Mouse (Mus musculus): Measurements from ENCODE around the gene Sun2.

The Sun2 gene

DNA sequence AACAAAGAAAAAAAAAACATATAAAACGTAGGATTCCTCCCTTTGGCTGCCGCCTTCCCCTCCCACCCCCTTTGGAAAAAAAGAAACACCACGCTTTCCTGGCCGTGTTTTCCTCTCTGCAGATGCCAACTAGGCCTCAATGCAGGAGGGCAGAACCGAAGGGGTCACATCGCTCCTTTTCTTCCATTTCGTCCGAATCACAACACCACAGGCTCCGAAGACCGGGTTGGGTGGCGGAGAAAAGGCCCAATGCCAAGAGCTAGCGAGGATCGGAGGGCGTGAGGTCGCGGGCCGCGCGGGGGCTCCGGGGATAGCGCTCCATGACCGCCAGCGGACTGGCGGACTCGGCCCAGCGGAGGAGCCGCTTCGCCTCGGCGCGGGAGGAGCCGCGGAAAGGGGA, 55.2 kb downstream of the Sun2 start:
- DNase-seq (ENCODE audit: low spot score in 2 of 2), result peak in 1 of 2 experiments; percentile 24

DNA sequence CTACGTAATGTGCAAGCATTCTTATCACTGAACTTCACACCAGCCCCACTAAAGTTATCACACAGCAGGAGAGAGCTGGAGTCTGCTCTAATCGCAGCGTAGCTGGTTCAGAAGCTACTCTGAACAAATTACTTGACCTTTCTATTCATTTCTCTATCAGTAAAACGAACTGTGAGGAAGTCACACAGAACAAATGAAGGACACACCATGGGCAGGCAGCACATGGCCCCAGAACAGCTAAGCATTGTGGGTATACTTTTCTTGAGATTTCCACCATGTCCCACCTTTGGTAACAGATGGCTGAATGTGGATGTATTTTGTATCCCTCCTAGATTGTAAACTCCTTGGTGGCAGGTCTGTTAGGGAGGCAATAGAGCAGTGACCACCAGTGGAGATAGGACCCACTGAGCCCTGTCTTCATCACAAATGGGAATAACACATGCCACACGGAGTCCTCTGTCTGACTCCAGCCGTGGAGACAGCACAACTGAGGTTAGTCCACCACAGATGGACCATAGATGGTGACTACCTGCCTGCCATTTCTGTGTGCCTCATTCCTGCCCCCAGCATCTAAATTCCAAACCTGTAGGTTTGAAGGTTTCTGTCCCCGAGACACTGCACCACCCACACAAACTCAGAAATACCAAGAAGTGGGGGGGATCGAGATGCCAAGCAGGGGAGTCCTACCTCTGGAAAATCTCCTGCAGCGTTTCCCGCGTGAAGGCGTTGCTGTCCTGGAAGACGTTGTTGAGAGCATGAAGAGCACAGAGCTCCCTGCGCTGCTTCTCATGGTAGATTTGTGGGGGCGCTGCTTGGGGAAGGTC, 56.1 kb downstream of the Sun2 start:
- DNase-seq (ENCODE audit: low spot score in 2 of 2), result no peak

DNA sequence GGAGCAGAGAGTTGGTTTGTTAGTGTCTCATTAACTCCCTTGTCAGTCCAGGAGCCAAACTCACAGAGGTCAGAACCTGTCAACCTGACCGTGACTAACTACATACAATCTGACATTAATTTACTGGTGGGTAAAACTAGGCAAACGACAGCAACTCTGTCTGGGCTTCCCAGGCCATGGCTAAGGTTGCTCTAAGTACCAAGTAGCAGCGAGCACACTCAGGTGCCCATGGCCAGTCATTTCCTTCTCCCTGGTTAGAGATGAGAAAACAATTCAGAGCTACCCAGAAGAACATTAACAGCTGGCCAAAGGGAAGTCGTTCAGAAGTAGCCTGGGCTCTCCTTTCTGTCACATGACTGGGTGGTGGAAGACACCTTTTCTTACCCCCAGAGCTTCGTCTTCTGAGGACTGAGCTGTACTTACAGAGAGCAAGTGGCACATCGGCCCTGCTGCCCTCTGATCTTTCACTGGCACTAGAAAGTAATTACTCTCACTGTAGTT, 57.1 kb downstream of the Sun2 start:
- no peak for DNase-seq (ENCODE audit: low spot score in 2 of 2)

DNA sequence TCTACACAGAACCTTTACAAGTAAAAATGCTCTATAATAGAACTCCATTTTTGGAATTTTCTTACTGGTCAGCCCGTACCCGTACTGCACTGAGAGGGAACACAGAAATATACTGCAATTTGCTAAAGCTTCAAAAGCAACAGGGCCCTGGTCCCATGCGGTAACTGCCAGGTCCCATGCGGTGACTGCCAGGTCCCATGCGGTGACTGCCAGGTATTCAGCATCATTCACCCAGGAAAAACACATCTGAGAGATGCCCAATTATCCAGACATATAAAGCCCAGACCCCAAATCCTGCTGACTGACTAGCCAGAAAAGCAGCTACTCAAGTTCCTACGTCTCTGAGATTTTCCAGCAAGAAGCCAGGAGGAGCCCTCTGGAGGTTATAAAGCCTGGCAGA, 57.7 kb downstream of the Sun2 start:
- DNase-seq (ENCODE audit: low spot score in 2 of 2), result no peak

DNA sequence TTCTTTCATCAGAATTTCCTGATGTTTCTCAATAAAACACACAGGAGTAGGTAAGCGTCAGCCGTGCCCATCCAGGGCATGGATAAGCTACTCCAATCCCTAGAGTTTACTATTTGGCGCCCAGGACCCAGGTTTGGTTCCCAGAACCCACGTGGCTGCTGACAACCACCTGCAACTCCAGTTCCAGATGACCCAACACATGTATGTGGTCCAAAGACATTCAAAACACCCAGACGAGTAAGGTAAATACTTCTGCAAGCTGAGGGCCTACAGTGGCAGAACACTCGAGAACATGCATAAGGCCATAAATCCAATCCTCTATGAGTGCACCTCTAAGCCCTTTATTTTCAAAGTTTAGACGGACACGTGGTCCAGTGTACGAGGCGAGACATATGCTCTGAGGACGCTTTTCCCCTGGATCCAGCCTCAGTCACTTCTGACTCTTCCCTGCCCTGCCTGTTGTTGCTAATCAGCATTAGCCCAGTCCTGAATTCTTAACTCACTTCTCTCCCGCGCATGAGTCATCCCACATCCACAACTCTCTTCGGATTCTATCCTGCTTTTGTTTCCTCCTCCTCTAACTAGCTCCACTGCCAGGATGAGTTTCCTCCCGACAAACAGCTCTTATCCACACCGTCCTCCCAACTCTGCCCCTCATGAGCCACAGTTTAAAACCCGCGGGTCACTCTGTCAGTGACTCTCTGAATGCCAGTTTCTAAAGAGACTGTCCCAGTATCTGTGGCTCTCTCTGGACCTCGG, 58.5 kb downstream of the Sun2 start:
- peak in 1 of 2 experiments; percentile 43 for DNase-seq (ENCODE audit: low spot score in 2 of 2)

DNA sequence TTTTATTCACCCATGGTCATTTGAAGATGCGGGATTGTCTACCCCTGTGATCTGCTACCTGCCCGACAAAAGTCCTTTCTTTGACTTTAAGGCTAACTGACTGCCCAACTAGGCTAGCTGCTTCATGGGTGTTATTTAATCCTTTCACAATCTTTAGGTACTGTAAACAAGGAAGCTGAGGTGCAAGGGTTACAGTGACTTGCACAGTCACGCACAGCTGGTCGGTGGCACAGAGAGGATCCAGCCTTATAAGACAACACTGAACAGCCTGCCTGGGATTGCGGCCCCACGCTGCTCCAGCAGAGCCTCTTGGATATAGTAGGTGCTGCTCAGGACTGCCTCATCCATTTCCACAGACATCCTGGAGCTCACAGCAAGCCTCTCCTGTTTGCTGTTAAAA, 59.2 kb downstream of the Sun2 start:
- DNase-seq (ENCODE audit: low spot score in 2 of 2), result no peak

DNA sequence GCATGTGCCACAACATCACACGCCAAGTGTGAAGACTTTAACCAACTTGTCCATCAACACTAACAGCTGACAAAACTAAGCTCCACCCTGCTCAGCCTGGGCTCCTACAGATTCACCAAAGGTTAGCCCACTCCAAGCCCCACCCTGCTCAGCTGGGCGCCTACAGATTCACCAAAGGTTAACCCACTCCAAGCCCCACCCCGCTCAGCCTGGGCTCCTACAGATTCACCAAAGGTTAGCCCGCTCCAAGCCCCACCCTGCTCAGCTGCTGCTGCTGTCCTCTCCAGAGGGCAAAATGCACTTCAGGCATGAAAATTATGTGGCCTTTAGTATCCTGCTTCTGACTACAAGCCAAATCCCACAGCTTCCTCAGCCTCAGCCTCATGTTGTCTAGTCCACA, 60.4 kb downstream of the Sun2 start:
- DNase-seq (ENCODE audit: low spot score in 2 of 2), result no peak

DNA sequence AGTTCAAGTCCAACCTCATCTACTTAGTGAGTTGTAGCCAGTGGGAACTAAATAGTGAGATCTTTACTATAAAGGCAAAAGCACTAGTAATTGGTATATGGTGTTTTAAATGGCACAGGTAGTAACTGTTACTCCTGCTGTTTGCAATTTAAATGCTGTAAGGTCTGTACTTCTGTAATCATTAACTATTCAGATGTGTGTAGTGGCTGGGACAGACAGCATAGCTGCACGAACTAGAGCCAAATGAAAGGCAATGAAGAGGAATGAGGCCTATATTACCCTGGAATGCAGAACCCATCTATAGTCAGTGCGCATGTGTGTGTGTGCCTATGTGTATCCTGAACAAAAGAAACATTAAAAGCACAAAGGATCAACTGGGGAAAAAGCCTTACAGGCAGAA, 64.4 kb downstream of the Sun2 start:
- DNase-seq (ENCODE audit: low spot score in 2 of 2), result no peak

All from left cerebral cortex, adult 9 months (tissue).